Mouse (Mus musculus) adrenal gland, postnatal 14 days (tissue): ENCODE data around the gene Zfp365. TPM values are rescaled to one million over a fixed set of nuclear protein-coding genes. Genes with fewer than 3 reads are reported as not detected.
A peak's percentile ranks its signal among the peaks of the same experiment; 100 is the strongest.

ENCODE experiments used
- DNase-seq: peaks from one replicate; pipeline ENCODE4 v3.0.0; 2021; ENCODE audit warnings: mixed read lengths
- long read RNA-seq, 2 experiments: library from polyadenylated mRNA; stranded (forward); transcript quantifications; one replicate each; pipeline ENCODE4 v2.0.0; 2021
- total RNA-seq: library from RNA; stranded (reverse); gene quantifications from 2 replicates; pipeline ENCODE4 v1.2.3, GENCODE M21; 2021

The Zfp365 gene
- 2.0 and 2.4 TPM in 2 replicates for total RNA-seq
- long read RNA-seq, experiment 1, full-length matches to known transcripts = 2 of 3 reads
- long read RNA-seq, experiment 1, partial matches to known transcripts = 0 of 3 reads
- long read RNA-seq, experiment 1, other reads (novel, unspliced or antisense) = 1 of 3 reads
- long read RNA-seq, experiment 2, full-length matches to known transcripts = 1 of 1 reads
- long read RNA-seq, experiment 2, partial matches to known transcripts = 0 of 1 reads
- long read RNA-seq, experiment 2, other reads (novel, unspliced or antisense) = 0 of 1 reads

GRCm38 (mm10) chr10:67912337-67912776, at the start of gene Zfp365:
Gene Zfp365, minus strand, starts transcription at chr10:67912662.
- peak; percentile 83 for DNase-seq

GRCm38 (mm10) chr10:67959982-67960381, 47.5 kb upstream of the Zfp365 start:
- no peak for DNase-seq

DNA sequence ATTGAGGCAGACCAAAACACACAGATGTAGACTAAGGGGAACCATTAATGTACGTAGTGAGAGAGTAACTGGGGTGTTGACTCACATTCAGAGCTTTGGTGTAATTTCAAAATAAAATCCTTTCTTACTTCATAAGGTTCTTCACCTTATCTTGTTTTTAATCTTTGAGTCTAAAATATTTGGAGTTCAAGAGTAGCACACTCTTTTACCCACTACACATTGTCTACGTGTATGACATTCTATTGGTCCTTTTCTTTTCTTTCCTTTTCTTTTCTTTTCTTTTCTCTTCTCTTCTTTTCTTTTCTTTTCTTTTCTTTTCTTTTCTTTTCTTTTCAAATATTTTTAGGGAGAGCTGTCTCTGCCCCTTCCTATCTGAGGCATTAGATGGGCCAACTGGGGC, 43.5 kb upstream of the Zfp365 start:
- DNase-seq = no peak

GRCm38 (mm10) chr10:67951690-67952089, 39.2 kb upstream of the Zfp365 start:
- DNase-seq = no peak

DNA sequence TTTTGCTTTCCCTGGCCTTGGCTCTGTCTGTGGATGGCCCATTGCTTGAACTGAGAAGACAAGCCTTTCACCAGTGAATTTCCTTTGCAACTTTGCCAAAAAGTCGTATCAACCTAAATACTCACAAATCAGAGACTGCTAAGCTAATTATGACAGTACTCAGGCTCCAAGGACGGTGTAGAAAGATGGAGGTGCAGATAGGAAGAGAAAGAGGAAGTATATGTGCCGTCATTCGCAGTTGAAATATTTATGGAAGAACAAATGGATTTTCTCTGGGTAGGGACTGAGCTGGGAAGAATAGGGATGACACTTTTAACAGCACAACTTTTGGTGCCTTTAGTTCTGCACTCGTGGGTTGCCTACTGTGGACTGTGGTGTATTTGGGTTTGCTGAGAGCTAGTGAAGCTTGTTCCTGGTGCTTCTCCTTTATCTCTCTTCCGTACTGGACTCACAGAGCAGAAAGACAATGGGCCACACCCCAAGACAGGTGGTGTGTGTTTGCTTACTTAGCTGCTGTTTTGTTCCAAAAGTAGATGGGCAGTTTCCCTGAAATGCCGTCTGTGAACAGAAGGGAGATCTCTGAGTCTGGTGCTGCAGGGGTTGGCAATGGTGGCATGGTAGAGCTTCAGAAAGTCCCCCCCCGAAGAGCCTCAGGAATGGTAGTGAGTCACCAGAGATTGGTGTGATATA, 37.7 kb upstream of the Zfp365 start:
- no peak for DNase-seq

GRCm38 (mm10) chr10:67943513-67943912, 31.1 kb upstream of the Zfp365 start:
- no peak for DNase-seq

GRCm38 (mm10) chr10:67939546-67939945, 27.1 kb upstream of the Zfp365 start:
- DNase-seq = no peak

DNA sequence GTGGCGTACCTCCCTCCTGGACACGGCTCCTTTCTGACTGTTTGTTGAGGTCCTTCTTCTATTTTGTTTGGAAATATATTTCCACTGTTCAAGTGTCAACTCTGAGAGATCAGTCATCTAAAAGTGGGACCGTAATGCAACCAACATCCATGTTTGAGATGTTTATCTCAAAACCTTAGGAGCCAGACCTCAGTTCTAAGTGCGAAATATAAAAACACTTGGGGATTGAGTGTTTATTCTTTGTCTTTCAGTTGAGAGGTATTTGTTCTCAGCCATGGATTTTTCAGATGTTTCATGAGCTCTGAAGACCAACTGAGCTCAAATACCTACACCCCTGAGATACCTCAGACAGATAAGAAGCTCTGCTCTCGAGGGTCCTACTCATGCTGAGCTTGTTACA, 25.3 kb upstream of the Zfp365 start:
- no peak for DNase-seq

- DNase-seq = no peak
These were observed 24.5 kb upstream of the Zfp365 start for GRCm38 (mm10) chr10:67936944-67937343.

DNA sequence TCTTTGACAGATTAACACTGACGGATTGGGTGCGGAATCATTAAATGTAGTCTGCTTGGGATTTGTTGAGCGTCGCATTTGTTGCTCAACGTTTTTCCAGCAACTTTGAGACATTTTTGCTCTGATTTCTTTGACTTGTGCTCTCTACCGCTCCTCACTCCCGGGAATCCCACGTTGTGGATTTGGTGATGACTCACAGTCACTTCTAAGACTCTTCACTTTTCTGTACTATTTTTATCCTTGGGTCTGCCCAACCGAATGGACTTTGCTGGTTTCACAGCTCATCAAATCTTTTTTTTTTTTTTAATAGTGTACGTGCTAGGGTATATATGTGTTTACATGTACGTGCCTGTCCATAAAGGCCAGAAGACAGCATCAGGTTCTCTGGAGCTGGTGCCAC, 20.3 kb upstream of the Zfp365 start:
- DNase-seq = no peak

- no peak for DNase-seq
These were observed 18.9 kb upstream of the Zfp365 start for GRCm38 (mm10) chr10:67931328-67931727.

GRCm38 (mm10) chr10:67928584-67928983, 16.1 kb upstream of the Zfp365 start:
- no peak for DNase-seq

GRCm38 (mm10) chr10:67927718-67928455, 15.4 kb upstream of the Zfp365 start:
- DNase-seq = no peak

DNA sequence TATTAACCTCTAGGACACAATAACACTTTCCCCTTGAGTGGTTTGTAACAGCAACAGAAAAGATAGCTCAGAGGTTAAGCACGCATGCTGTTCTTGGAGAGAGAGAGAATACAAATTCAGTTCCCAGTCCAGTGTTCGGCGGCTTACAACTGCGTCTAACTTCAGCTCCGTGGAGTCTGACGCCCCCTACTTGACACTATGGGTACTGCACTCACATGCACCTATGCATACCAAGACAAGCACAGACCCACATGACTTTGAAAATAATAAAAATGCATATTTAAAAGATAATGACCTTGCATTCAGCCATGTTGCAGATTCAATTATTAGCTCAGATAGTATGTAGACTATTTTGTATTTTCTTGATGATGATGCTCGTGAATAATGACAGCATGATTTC, 11.6 kb upstream of the Zfp365 start:
- no peak for DNase-seq

GRCm38 (mm10) chr10:67921777-67922176, 9.3 kb upstream of the Zfp365 start:
- no peak for DNase-seq

DNA sequence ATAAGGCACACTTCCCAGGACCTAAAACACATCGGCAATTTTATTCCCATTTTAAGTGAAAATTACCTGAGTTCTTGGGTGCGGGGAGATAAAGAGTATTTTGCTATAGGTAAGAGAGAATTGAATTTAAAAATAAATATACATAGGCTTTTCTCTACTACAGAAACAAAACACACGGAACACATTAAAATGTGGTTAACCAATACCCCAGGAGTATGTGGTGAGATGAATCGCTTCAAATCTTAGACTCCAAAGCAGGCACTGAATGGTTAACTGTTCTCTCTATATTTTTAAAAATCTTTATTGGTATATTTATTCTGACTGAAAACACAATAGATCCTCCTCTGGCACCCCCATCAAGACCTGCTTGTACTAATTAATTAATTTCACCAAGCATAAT, 7.2 kb upstream of the Zfp365 start:
- no peak for DNase-seq

DNA sequence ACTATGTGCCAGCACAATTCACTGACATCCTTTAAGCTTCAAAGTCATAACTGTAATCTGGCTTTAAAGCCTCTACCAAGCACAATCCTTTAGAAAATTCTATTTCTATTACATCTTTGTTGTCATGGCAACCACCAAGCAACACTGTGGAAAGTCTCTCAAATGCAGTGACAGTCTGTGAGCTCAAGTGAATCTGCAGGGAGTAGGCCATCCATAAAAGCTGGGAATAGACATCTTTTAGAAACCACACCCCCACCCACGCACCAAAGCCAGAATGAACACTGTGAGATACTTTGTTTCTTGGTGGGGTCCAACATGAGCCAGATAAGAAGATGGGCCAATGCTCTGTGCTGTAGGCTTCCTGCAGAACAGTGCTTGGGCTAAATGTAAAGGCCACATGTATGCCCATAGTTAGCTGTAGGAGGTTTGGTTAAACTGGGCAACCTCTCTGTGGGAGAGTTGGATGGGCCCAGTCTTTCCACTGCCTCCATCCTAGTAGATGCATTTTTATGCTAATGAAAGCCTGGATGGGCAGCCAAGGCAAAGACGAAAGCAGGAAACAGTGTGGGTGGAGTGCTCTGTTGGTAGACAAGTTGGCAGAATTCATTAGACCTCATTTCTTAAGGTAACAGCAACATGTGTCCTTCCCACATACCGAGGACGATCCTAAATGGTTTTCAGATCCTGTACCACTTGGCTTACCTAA, 5.9 kb upstream of the Zfp365 start:
- DNase-seq = no peak

DNA sequence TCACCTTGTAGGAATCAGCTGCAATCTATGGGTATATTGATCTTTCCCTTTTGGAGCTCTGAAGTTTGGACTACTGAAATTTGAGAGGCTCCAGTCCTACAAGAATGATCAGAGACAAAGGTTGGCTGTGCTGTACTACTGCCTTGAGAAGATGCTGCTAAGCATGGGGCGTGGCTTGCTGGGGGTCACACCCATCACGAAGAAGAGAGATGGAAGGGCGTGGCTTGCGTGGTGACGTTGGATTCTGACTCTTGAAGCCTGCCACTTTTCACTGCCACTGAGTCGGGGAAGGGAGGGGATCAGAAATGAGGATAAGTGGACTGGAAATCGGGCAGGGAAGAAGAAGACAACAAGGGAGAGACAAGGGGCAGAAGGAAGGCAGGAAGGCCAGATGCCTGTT, 4.9 kb upstream of the Zfp365 start:
- DNase-seq = no peak

DNA sequence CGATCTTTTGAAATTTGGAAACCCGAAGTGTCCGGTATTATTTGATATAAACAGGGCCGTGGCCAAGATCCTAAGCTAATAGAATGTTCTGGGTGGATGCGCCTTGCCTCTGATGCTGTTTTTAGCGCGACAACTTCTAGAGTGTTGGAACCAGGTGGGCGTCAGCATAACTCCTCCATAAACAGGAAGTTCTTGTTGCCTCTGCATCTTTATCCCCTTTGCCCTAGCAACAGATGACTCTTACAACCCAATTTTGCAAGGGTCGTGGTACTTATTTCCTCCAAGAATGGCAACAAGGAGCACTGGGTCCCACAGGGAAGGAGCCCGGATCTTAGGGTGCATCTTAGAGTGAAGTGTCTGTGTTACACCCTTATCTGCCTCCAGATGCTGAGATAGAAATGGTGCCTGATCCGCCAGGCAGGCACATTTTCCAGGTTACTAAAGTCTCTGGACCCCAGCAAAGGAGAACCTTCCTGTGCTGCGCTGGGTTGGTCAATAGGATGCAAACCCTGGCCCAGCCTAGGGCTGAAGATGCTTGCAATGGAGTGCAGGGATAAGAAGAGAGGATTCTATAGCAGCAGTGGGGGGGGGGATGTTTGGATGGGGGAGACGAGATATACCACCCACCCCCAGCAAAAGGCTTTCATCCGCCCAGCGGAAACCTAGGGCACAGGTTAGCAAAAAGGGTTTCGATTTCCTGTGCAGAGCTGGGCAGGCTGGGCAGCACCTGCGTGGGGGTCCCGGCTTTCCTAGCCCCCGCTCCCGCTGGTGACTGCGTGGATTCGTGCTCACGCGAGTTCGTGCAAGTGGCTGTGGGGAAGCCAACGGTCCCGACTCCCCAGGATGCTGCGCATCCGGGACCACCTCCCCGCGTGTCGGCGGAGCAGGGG, 770 bp downstream of the Zfp365 start:
- no peak for DNase-seq

DNA sequence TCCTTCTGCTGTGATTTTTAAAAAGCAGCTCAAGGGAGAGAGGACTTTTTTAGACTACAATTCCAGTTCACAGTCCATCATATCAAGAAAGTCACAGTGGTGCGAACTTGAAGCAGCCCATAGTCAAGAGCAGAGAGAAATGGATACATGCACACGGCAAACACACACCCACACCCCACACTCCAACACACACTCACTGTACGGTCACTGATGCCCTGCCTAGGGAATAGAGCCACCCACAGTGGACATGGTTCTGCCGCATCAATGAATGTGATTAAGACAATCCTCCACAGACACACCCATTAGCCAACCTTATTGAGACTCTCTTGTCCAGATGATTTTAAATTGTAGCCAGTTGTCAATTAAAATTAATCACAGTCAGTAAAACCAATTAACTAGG, 4.5 kb downstream of the Zfp365 start:
- DNase-seq = no peak

GRCm38 (mm10) chr10:67906926-67907325, 5.5 kb downstream of the Zfp365 start:
- no peak for DNase-seq

DNA sequence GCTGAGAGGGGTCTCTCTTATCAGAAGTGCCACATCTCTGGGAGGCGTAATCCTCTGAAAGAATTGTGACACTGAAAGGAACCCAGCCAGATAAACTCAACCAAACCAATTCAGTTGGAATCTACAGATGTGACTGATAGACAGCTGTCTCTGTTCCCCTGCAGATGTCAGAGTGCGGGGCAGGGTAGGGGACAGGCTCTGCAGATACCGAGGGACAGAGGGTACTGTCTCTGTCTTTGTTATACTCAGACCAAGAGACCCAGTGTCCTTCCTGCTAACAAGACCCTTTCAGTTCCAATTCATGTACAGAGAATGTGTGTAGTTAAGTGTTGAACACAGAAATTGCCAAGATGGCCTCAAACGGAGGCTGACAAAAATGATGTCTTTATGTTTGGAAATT, 6.4 kb downstream of the Zfp365 start:
- DNase-seq = no peak
